Mouse (Mus musculus) hindbrain, postnatal 0 days (tissue): ENCODE measurements around the gene Prkab1. TPM values are rescaled to one million over a fixed set of nuclear protein-coding genes. Genes with fewer than 3 reads are reported as not detected.

Source experiments
- ATAC-seq: fragments of 200-750 bp; cut with Nextera tagmentation; 2 replicates; pipeline ENCODE4 v1.8.0; 2017; ENCODE audit warnings: mild to moderate bottlenecking, moderate TSS enrichment, moderate library complexity
- DNase-seq: peaks from one replicate; pipeline ENCODE4 v3.0.0-alpha.2; 2015; ENCODE audit warnings: low spot score
- H3K27ac ChIP-seq: fragments of 300-500 bp; sonication (generic); 2 replicates; pipeline ENCODE4 v1.5.1; 2014; ENCODE audit warnings: mild to moderate bottlenecking
- H3K27me3 ChIP-seq: fragments of 300-500 bp; sonication (generic); 2 replicates; pipeline ENCODE4 v1.6.1; 2014; ENCODE audit warnings: low read length, mixed read lengths; ENCODE audit not compliant: insufficient read depth
- H3K36me3 ChIP-seq: fragments of 300-500 bp; sonication (generic); 2 replicates; pipeline ENCODE4 v1.6.1; 2014; ENCODE audit warnings: low read length, mixed read lengths; ENCODE audit not compliant: insufficient read depth
- H3K4me1 ChIP-seq: fragments of 300-500 bp; sonication (generic); 2 replicates; pipeline ENCODE4 v1.6.1; 2014; ENCODE audit warnings: antibody characterized with exemption, low read length, mixed read lengths; ENCODE audit not compliant: insufficient read depth
- H3K4me2 ChIP-seq: fragments of 300-500 bp; sonication (generic); 2 replicates; pipeline ENCODE4 v1.6.1; 2014; ENCODE audit warnings: low read depth, mild to moderate bottlenecking, low read length, moderate library complexity, mixed read lengths
- H3K4me3 ChIP-seq: fragments of 300-500 bp; sonication (generic); 2 replicates; pipeline ENCODE4 v1.5.1; 2014; ENCODE audit warnings: low read length
- H3K9ac ChIP-seq: fragments of 300-500 bp; sonication (generic); replicated peaks from 2 replicates; pipeline ENCODE4 v1.6.1; 2014; ENCODE audit warnings: mild to moderate bottlenecking, low read length, moderate library complexity, mixed read lengths
- H3K9me3 ChIP-seq: fragments of 300-500 bp; sonication (generic); 2 replicates; pipeline ENCODE4 v1.6.1; 2016; ENCODE audit warnings: low read length, mixed read lengths
- CTCF ChIP-seq: IDR thresholded peaks from 2 replicates; pipeline ENCODE4 v1.5.1; 2016; ENCODE audit warnings: antibody characterized with exemption, control low read depth, low read depth
- WGBS: fragments of 180-500 bp; shearing (Covaris S2); extraction: QIAGEN DNeasy Blood & Tissue Kit; methylation state at CpG from one replicate; pipeline ENCODE4 v1.1.7; 2014; 5-methylcytosine and 5-hydroxymethylcytosine counted together
- polyA plus RNA-seq: library from polyadenylated mRNA; unstranded; fragments of >200 nt; fragmentation: Nextera tagmentation; extraction: Ambion mirVana; gene quantifications from 2 replicates; pipeline ENCODE4 v1.2.1, GENCODE M21; 2015
- total RNA-seq: library from RNA; depleted of rRNA; stranded (reverse); fragments of >200 nt; gene quantifications from 2 replicates; pipeline ENCODE4 v1.2.3, GENCODE M21; 2014

Prkab1 gene
- total and polyA plus RNA-seq, 2 experiments from 2014 or later, result 47.1 to 48.9 TPM

- TF ChIP-seq CTCF, result no peak
- Histone ChIP-seq H3K4me1 (no peaks in the 10 kb centered on the region), H3K4me3 (no peak overlapping the region), H3K27ac (no peak overlapping the region), H3K27me3 (no peaks in the 10 kb centered on the region), H3K9ac (no peak overlapping the region), H3K36me3 (no peaks in the 10 kb centered on the region), H3K4me2 (no peak overlapping the region), H3K9me3 (no peaks in the 10 kb centered on the region)
- DNase-seq (no peak), ATAC-seq (no peak)
- 86% methylated on average over 8 of the region's 8 CpGs for WGBS
These were observed 21.3 kb upstream of the Prkab1 start for GRCm38 (mm10) chr5:116045581-116045980.

- no peak for DNase-seq
- H3K27me3 ChIP-seq, result no peaks in the 10 kb centered on the region
- TF ChIP-seq CTCF, result no peak
- no peak for ATAC-seq
- 57% methylated on average over 7 of the region's 7 CpGs for WGBS
- no peak overlapping the region for H3K27ac ChIP-seq
- no peaks in the 10 kb centered on the region for H3K36me3 ChIP-seq
- H3K4me1 ChIP-seq, result no peaks in the 10 kb centered on the region
- no peak overlapping the region for H3K4me2 ChIP-seq
- no peak overlapping the region for H3K9ac ChIP-seq
- no peak overlapping the region for H3K4me3 ChIP-seq
- H3K9me3 ChIP-seq, result no peaks in the 10 kb centered on the region
These were observed 17.9 kb upstream of the Prkab1 start for GRCm38 (mm10) chr5:116042241-116042640.

- no peak for DNase-seq
- no peaks in the 10 kb centered on the region for H3K27me3 ChIP-seq
- TF ChIP-seq CTCF, result no peak
- H3K4me3 ChIP-seq, result no peak overlapping the region
- H3K4me2 ChIP-seq, result no peak overlapping the region
- H3K9ac ChIP-seq, result no peak overlapping the region
- H3K36me3 ChIP-seq, result no peaks in the 10 kb centered on the region
- 37% methylated on average over 11 of the region's 11 CpGs for WGBS
- H3K27ac ChIP-seq, result no peak overlapping the region
- no peaks in the 10 kb centered on the region for H3K4me1 ChIP-seq
- no peaks in the 10 kb centered on the region for H3K9me3 ChIP-seq
- no peak for ATAC-seq
These were observed 15.4 kb upstream of the Prkab1 start for GRCm38 (mm10) chr5:116039706-116040105.

- no peak for DNase-seq
- ATAC-seq, result no peak
- H3K27me3 ChIP-seq, result no peaks in the 10 kb centered on the region
- H3K36me3 ChIP-seq, result no peaks in the 10 kb centered on the region
- H3K4me1 ChIP-seq, result no peaks in the 10 kb centered on the region
- no peak overlapping the region for H3K27ac ChIP-seq
- 73% methylated on average over 12 of the region's 12 CpGs for WGBS
- H3K9me3 ChIP-seq, result no peaks in the 10 kb centered on the region
- no peak overlapping the region for H3K4me3 ChIP-seq
- no peak overlapping the region for H3K4me2 ChIP-seq
- no peak overlapping the region for H3K9ac ChIP-seq
- no peak for TF ChIP-seq CTCF
These were observed 13.4 kb upstream of the Prkab1 start for GRCm38 (mm10) chr5:116037731-116038130.

GRCm38 (mm10) chr5:116036465-116036864, 12.2 kb upstream of the Prkab1 start:
- H3K27ac ChIP-seq, result no peak overlapping the region
- DNase-seq, result no peak
- no peak overlapping the region for H3K9ac ChIP-seq
- 50% methylated on average over 16 of the region's 16 CpGs for WGBS
- H3K36me3 ChIP-seq, result no peaks in the 10 kb centered on the region
- H3K4me2 ChIP-seq, result no peak overlapping the region
- H3K27me3 ChIP-seq, result no peaks in the 10 kb centered on the region
- TF ChIP-seq CTCF, result no peak
- ATAC-seq, result no peak
- no peaks in the 10 kb centered on the region for H3K9me3 ChIP-seq
- H3K4me1 ChIP-seq, result no peaks in the 10 kb centered on the region
- H3K4me3 ChIP-seq, result no peak overlapping the region

GRCm38 (mm10) chr5:116031190-116031577, 6.9 kb upstream of the Prkab1 start:
- peak overlapping the region; percentile 55 for H3K4me2 ChIP-seq
- H3K4me1 ChIP-seq, result no peaks in the 10 kb centered on the region
- ATAC-seq, result peak; percentile 72
- no peaks in the 10 kb centered on the region for H3K36me3 ChIP-seq
- H3K9ac ChIP-seq, result no peak overlapping the region
- H3K4me3 ChIP-seq, result peak overlapping the region; percentile 4; the same call in 1 of the 2 replicates
- peak; percentile 89 for TF ChIP-seq CTCF
- H3K9me3 ChIP-seq, result no peaks in the 10 kb centered on the region
- H3K27me3 ChIP-seq, result no peaks in the 10 kb centered on the region
- WGBS, result 4% methylated on average over 14 of the region's 14 CpGs
- DNase-seq, result peak; percentile 91
- H3K27ac ChIP-seq, result no peak overlapping the region; the same call in 1 of the 2 replicates

- peak overlapping the region; percentile 55 for H3K4me2 ChIP-seq
- H3K9ac ChIP-seq, result no peak overlapping the region; the same call in 1 of the 2 replicates
- H3K4me3 ChIP-seq, result peak overlapping the region; percentile 4
- no peaks in the 10 kb centered on the region for H3K27me3 ChIP-seq
- H3K4me1 ChIP-seq, result no peaks in the 10 kb centered on the region
- no peaks in the 10 kb centered on the region for H3K9me3 ChIP-seq
- no peak for TF ChIP-seq CTCF
- WGBS, result 4% methylated on average over 19 of the region's 19 CpGs
- DNase-seq (no peak), ATAC-seq (peak; percentile 58)
- no peaks in the 10 kb centered on the region for H3K36me3 ChIP-seq
- no peak overlapping the region for H3K27ac ChIP-seq
These were observed 6.4 kb upstream of the Prkab1 start for GRCm38 (mm10) chr5:116030566-116031189.
